Mouse (Mus musculus) olfactory bulb, adult 2 months (tissue): ENCODE data around the gene Hipk2. TPM values are rescaled to one million over a fixed set of nuclear protein-coding genes. Genes with fewer than 3 reads are reported as not detected.

ENCODE experiments used
- H3K27ac ChIP-seq: fragments of 200-500 bp; 2 replicates; pipeline ENCODE4 v1.5.1; 2012; ENCODE audit warnings: low read depth, low read length; ENCODE audit not compliant: insufficient read depth
- H3K4me1 ChIP-seq: fragments of 200-500 bp; 2 replicates; pipeline ENCODE4 v1.6.1; 2012; ENCODE audit warnings: low read length; ENCODE audit not compliant: control insufficient read depth, insufficient read depth
- H3K4me3 ChIP-seq: fragments of 200-500 bp; 2 replicates; pipeline ENCODE4 v1.5.1; 2012; ENCODE audit warnings: mild to moderate bottlenecking, low read depth, low read length, moderate library complexity; ENCODE audit not compliant: insufficient read depth
- CTCF ChIP-seq: fragments of 200-500 bp; IDR thresholded peaks from 2 replicates; pipeline ENCODE4 v1.5.1; 2012; ENCODE audit warnings: low read depth, mild to moderate bottlenecking, low read length, moderate library complexity; ENCODE audit not compliant: insufficient read depth
- POLR2A ChIP-seq: fragments of 200-500 bp; IDR thresholded peaks from 2 replicates; pipeline ENCODE4 v1.6.1; 2012; ENCODE audit warnings: mild to moderate bottlenecking, low read depth, low read length, moderate library complexity; ENCODE audit not compliant: insufficient read depth
- WGBS: fragments of 180-500 bp; shearing (Covaris S2); methylation state at CpG from one replicate; pipeline ENCODE4 v1.1.7; 2018; 5-methylcytosine and 5-hydroxymethylcytosine counted together
- polyA plus RNA-seq: library from polyadenylated mRNA; stranded (reverse); fragments of >200 nt; gene quantifications from 2 replicates; pipeline ENCODE4 v1.2.4, GENCODE M21; 2012; ENCODE audit warnings: low replicate concordance; ENCODE audit not compliant: missing spikeins, insufficient read depth, insufficient read length

The Hipk2 gene
- polyA plus RNA-seq, 1 experiment: not detected

DNA sequence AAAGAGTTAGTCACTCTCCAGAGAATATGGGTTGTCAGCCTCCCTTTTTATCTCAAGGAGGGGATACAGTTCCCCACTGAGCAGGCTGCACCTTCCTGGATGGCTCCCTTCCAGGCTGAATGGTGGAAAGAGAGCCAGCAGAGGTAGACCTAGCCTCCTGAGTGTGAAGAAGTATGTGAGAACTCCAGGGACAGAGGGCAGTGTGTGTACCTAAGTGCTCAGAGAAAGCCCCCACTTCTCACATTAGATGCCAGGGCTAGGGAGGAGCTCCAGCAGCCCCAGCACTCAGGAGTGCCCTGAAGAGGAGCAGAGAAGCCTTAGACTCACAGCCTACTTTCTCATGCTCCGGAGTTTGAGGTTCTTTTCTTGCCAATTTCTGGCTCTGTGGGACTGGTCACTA is 59.7 kb downstream of the Hipk2 start:
- no peak overlapping the region for H3K27ac ChIP-seq
- H3K4me1 ChIP-seq: peaks cover 3% of the 10 kb centered on the region; the same call in 1 of the 2 replicates
- no peak overlapping the region for H3K4me3 ChIP-seq
- TF ChIP-seq POLR2A: no peak
- no peak for TF ChIP-seq CTCF
- 68% methylated on average over 1 of the region's 1 CpGs for WGBS

DNA sequence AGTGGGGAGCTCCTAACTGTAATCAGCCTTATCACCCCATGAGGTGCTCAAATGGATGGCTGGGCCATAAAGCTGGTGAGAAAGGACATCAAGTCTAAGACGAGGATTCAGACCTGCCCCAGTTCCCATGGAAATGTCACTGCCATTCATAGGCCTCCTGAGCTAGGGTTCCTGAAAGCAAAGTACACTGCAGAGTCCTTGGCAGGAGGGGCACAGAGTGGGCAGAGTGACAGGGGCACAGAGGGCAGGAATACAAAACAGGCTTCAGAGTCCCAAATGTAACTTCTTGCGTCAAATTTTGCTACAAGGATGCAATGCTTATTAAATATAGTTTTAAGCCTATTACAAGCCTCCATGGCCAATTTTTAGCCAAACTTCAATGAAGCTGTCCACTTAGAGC is 60.4 kb downstream of the Hipk2 start:
- H3K27ac ChIP-seq: no peak overlapping the region
- 64% methylated on average over 2 of the region's 2 CpGs for WGBS

DNA sequence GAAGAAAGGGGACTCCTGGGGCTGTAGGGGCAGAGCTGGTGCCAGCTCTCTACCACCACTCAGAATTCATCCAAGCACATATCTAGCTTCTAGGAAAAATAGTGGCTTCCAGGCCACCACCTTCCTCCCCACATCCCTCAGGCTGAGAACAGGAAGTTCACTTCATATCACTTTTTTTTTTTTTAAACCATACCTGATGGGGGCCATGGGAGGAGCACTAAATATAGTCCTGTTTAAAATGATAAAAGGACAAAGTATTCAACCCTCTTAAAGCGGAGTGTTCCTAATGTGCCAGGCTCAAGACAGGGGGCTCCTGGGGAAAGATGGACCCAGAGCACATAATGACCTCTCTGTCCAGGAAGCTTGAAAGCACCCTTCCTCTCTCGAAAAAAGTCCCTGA is 61.3 kb downstream of the Hipk2 start:
- 89% methylated on average over 2 of the region's 2 CpGs for WGBS
- TF ChIP-seq POLR2A (no peak), CTCF (no peak)
- Histone ChIP-seq H3K4me3 (no peak overlapping the region), H3K4me1 (peaks cover 12% of the 10 kb centered on the region), H3K27ac (no peak overlapping the region)

More for the DNA sequence above, 60.4 kb downstream of the Hipk2 start:
- peaks cover 7% of the 10 kb centered on the region for H3K4me1 ChIP-seq
- H3K4me3 ChIP-seq: no peak overlapping the region
- TF ChIP-seq POLR2A (no peak), CTCF (no peak)

DNA sequence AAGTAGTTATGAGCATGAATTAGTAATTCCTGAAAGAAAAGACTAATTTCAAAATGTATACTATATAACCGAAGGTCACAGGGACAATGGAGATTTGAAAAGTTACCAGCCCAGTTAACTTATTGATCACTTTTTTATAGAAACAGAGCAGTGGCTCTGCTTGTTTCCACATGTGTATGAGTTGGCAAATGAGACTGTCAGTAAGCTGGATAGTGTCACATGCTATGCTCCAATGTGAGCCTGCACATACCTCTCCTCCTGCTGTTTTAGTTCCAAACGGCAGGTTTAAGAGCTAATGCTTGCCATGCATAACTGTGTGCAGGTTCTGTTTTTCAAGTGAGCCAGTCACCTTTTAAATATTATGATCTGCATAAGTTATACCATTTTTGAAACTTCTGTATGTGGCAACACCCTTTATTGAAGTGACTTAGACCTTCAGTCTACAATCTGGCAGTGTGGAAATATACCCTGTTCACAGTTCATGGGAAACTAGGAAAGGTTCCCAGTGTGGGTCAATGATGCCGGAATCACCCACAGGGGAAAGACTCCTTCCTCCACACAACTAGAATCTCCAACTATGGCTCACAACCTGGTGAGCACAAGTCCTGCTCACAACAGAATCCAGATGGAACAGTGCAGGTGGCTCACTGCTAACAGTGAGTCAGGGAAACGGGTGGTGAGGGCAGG is 64.4 kb downstream of the Hipk2 start:
- H3K4me1 ChIP-seq: peaks cover 18% of the 10 kb centered on the region
- no peak overlapping the region for H3K4me3 ChIP-seq
- no peak overlapping the region for H3K27ac ChIP-seq
- 81% methylated on average over 4 of the region's 4 CpGs for WGBS
- TF ChIP-seq CTCF: no peak
- no peak for TF ChIP-seq POLR2A

DNA sequence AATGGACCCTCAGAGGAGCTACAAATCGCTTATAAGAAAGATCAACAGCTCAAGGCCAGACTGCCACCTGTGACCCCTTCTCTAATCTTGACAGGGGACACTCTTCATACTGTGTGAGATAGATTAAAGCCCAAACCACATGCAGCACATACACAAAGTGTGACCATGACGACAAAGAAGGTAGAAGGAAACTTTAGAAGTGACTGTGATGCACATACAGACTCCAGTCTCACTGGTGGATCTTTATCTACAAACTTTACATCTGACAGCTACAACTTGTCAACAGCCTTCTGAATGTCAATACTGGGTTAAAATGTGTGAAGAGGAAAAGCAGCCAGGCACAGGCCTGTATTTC is 65.9 kb downstream of the Hipk2 start:
- Histone ChIP-seq H3K4me3 (no peak overlapping the region), H3K27ac (no peak overlapping the region), H3K4me1 (peaks cover 15% of the 10 kb centered on the region)
- WGBS: 80% methylated on average over 2 of the region's 2 CpGs
- TF ChIP-seq POLR2A (no peak), CTCF (no peak)

DNA sequence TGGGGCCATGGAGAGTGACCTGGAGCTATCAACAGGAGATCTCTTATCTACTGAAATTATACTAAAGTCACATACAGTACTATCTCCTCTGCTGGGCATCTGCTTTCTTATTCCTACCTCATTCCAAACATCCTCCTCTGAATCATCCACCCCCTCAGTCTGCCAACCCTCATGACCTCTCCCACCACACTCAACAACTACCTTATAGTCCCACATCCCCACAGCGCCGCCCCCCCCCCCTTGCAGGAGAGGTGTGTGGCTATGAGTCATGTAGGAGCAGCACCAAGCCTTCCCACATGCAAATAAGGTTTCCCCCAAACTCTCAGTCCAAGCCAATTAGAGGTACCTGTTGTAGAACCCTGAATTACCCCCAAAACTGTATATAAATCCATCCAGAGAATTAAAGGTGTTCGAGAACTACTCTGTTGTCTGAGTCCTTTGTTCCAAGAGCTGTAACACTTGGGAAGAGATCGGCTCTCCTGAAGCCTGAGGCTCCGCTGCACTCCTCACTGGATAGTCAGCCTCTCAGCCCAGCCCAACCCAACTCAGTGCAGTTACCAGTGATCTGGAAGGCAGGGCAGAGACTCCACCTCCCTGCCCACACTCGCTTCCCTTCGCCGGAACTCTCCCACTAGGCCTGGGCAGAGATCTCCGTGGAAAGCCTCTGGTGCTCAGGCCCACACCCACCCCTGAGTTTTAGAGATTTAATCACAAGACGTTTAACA is 66.4 kb downstream of the Hipk2 start:
- WGBS: 55% methylated on average over 10 of the region's 10 CpGs

DNA sequence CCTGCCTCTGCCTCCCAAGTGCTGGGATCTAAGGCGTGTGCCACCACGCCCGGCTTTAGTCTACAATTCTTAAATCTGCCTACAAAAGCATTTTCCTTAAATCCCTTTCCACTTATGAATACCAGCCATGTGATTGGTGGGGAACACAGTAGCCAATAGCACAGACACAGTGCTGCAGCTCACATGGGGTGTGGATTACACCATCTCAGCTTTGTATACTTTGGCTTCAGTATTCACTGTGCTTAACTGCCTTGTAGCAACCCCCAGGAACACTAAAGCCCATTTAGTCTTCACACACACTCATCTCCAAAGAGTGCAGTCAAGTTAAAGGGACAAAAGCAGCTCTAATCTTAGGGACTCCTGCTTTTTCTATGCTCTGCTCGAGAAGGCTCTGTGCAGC is 67.6 kb downstream of the Hipk2 start:
- WGBS: 81% methylated on average over 4 of the region's 4 CpGs
- Histone ChIP-seq H3K27ac (no peak overlapping the region), H3K4me3 (no peak overlapping the region), H3K4me1 (peaks cover 15% of the 10 kb centered on the region)
- TF ChIP-seq POLR2A (no peak), CTCF (no peak)

More for the DNA sequence above, 66.4 kb downstream of the Hipk2 start:
- H3K27ac ChIP-seq: no peak overlapping the region
- no peak overlapping the region for H3K4me3 ChIP-seq
- TF ChIP-seq CTCF (no peak), POLR2A (no peak)
- peaks cover 15% of the 10 kb centered on the region for H3K4me1 ChIP-seq

DNA sequence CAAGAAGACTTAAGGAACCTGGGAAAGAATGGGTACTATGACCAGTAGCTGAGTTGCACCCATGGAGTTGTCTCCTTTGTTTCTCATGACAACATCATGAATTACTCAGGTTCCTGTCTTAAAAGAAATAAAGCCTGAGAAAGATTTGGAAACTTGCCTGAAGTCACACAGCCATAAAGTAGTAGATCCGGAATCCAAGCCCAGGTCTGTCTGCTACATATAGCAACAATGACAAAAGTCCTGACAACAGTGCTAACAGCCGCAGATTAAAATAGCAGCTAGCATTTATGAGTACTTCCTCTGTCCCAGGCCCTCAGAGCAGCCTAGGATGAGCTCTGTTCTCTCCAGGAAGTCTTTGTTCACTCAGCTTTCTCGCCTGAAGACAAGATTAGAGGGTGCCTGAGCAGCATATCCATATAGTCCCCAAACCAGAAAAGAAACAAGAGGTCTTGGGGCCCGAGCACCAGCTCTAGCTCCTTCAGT is 69.0 kb downstream of the Hipk2 start:
- WGBS: 47% methylated on average over 4 of the region's 4 CpGs
- Histone ChIP-seq H3K4me3 (no peak overlapping the region), H3K4me1 (peaks cover 17% of the 10 kb centered on the region), H3K27ac (no peak overlapping the region)
- TF ChIP-seq POLR2A: no peak
- no peak for TF ChIP-seq CTCF

DNA sequence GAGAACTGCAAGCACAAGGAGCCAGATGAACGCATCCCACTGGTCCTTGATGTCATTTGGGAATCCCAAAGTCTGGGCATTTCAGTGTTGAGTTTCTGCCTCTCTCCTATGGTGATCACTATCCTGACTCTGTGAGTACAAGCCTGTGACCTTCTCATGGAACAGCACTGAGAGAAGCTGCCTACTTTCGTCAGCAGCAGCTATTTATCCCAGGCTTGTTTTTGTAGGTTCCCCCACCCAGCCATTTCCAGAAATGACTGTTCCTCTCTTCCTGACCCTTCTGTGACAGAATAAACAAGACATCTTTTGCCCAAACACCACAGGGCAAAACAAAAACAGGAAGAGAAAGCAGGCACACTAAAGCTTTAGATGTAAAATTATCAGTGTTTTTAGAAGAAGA is 70.4 kb downstream of the Hipk2 start:
- TF ChIP-seq POLR2A: no peak
- no peak for TF ChIP-seq CTCF
- H3K27ac ChIP-seq: no peak overlapping the region
- 76% methylated on average over 2 of the region's 2 CpGs for WGBS
- peaks cover 14% of the 10 kb centered on the region for H3K4me1 ChIP-seq
- H3K4me3 ChIP-seq: no peak overlapping the region

DNA sequence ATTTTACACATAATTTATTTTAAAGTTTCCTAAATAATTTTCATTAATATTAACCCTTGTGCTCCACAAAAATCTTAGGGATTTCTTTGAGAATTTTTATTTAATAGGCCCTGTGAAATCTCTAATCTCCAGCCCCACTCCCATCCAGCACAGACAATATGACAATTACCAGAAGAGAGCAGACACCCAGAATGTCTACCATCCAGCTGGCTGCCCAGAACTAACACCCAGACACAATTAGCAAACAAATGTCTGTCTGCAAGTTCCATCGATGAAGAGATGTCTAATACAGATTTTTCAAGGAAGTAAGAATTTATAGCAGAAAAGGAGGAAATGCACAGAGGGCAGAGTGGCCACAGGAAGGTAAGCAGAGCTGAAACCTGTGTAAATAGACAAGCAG is 74.7 kb downstream of the Hipk2 start:
- 45% methylated on average over 1 of the region's 1 CpGs for WGBS
- TF ChIP-seq POLR2A: no peak
- TF ChIP-seq CTCF: no peak

More for the DNA sequence above, 74.7 kb downstream of the Hipk2 start:
- H3K4me1 ChIP-seq: peaks cover 2% of the 10 kb centered on the region; the same call in 1 of the 2 replicates
- H3K4me3 ChIP-seq: no peak overlapping the region
- no peak overlapping the region for H3K27ac ChIP-seq
